Mouse (Mus musculus): ENCODE data around the gene Rnf220. TPM values are rescaled to one million over a fixed set of nuclear protein-coding genes. Genes with fewer than 3 reads are reported as not detected.

Rnf220 gene
- total and polyA plus RNA-seq, 2 experiments from 2014 or later = 25.6 to 62.3 TPM

GRCm38 (mm10) chr4:117229590-117229989 lies 267.3 kb downstream of the Rnf220 start:
- no peak overlapping the region for H3K4me2 ChIP-seq (ENCODE audit: low read depth, low read length)
- no peak for TF ChIP-seq CTCF (IDR thresholded peaks at IDR 0.05; ENCODE audit: low read depth)
- TF ChIP-seq EP300 (IDR thresholded peaks at IDR 0.05; ENCODE audit: low read depth) = no peak
- no peaks in the 10 kb centered on the region for H3K4me1 ChIP-seq (ENCODE audit: control insufficient read depth, insufficient read depth)
- ATAC-seq (ENCODE audit: insufficient read depth, low read depth) (no peak), DNase-seq (ENCODE audit: low spot score) (no peak)
- H3K4me3 ChIP-seq (ENCODE audit: low read depth, low read length) = no peak overlapping the region
- no peaks in the 10 kb centered on the region for H3K27me3 ChIP-seq (ENCODE audit: control insufficient read depth, insufficient read depth, low read length)
- H3K27ac ChIP-seq (ENCODE audit: low read depth) = no peak overlapping the region
- 0 out of 2 replicates have a peak, but pooled peaks cover 3% of the 10 kb centered on the region for H3K9me3 ChIP-seq (replicated peaks; ENCODE audit: control insufficient read depth, low read length)
- 57% methylated on average over 15 of the region's 15 CpGs for WGBS
- H3K9ac ChIP-seq (replicated peaks; ENCODE audit: low read depth, low read length) = no peak overlapping the region
- H3K36me3 ChIP-seq (replicated peaks; ENCODE audit: control insufficient read depth, insufficient read depth, low read length) = no peaks in the 10 kb centered on the region

- TF ChIP-seq CTCF (IDR thresholded peaks at IDR 0.05; ENCODE audit: low read depth) (no peak), EP300 (IDR thresholded peaks at IDR 0.05; ENCODE audit: low read depth) (no peak)
- Histone ChIP-seq H3K27ac (ENCODE audit: low read depth) (no peak overlapping the region), H3K4me3 (ENCODE audit: low read depth, low read length) (no peak overlapping the region), H3K27me3 (ENCODE audit: control insufficient read depth, insufficient read depth, low read length) (no peaks in the 10 kb centered on the region), H3K4me1 (ENCODE audit: control insufficient read depth, insufficient read depth) (no peaks in the 10 kb centered on the region), H3K36me3 (replicated peaks; ENCODE audit: control insufficient read depth, insufficient read depth, low read length) (no peaks in the 10 kb centered on the region), H3K9ac (replicated peaks; ENCODE audit: low read depth, low read length) (no peak overlapping the region), H3K9me3 (replicated peaks; ENCODE audit: control insufficient read depth, low read length) (0 out of 2 replicates have a peak, but pooled peaks cover under 1% of the 10 kb centered on the region), H3K4me2 (ENCODE audit: low read depth, low read length) (no peak overlapping the region)
- ATAC-seq (ENCODE audit: insufficient read depth, low read depth) (no peak), DNase-seq (ENCODE audit: low spot score) (no peak)
Observed at GRCm38 (mm10) chr4:117225250-117225649, 271.6 kb downstream of the Rnf220 start.

GRCm38 (mm10) chr4:117224122-117224521 lies 272.7 kb downstream of the Rnf220 start:
- no peak overlapping the region for H3K9ac ChIP-seq (replicated peaks; ENCODE audit: low read depth, low read length)
- TF ChIP-seq CTCF (IDR thresholded peaks at IDR 0.05; ENCODE audit: low read depth) (no peak), EP300 (IDR thresholded peaks at IDR 0.05; ENCODE audit: low read depth) (no peak)
- no peak for ATAC-seq (ENCODE audit: insufficient read depth, low read depth)

GRCm38 (mm10) chr4:117223001-117223400 lies 273.9 kb downstream of the Rnf220 start:
- no peak for ATAC-seq (ENCODE audit: insufficient read depth, low read depth)
- Histone ChIP-seq H3K36me3 (replicated peaks; ENCODE audit: control insufficient read depth, insufficient read depth, low read length) (no peaks in the 10 kb centered on the region), H3K4me3 (ENCODE audit: low read depth, low read length) (no peak overlapping the region), H3K27me3 (ENCODE audit: control insufficient read depth, insufficient read depth, low read length) (no peaks in the 10 kb centered on the region), H3K4me2 (ENCODE audit: low read depth, low read length) (no peak overlapping the region), H3K4me1 (ENCODE audit: control insufficient read depth, insufficient read depth) (no peaks in the 10 kb centered on the region), H3K9ac (replicated peaks; ENCODE audit: low read depth, low read length) (no peak overlapping the region), H3K27ac (ENCODE audit: low read depth) (no peak overlapping the region), H3K9me3 (replicated peaks; ENCODE audit: control insufficient read depth, low read length) (no peaks in the 10 kb centered on the region)
- DNase-seq (ENCODE audit: low spot score) = no peak
- no peak for TF ChIP-seq EP300 (IDR thresholded peaks at IDR 0.05; ENCODE audit: low read depth)
- TF ChIP-seq CTCF (IDR thresholded peaks at IDR 0.05; ENCODE audit: low read depth) = no peak
- WGBS = 68% methylated on average over 5 of the region's 5 CpGs

More at GRCm38 (mm10) chr4:117224122-117224521, 272.7 kb downstream of the Rnf220 start:
- Histone ChIP-seq H3K27ac (ENCODE audit: low read depth) (no peak overlapping the region), H3K27me3 (ENCODE audit: control insufficient read depth, insufficient read depth, low read length) (no peaks in the 10 kb centered on the region), H3K4me3 (ENCODE audit: low read depth, low read length) (no peak overlapping the region), H3K9me3 (replicated peaks; ENCODE audit: control insufficient read depth, low read length) (no peaks in the 10 kb centered on the region), H3K4me1 (ENCODE audit: control insufficient read depth, insufficient read depth) (no peaks in the 10 kb centered on the region), H3K36me3 (replicated peaks; ENCODE audit: control insufficient read depth, insufficient read depth, low read length) (no peaks in the 10 kb centered on the region), H3K4me2 (ENCODE audit: low read depth, low read length) (no peak overlapping the region)
- WGBS = 57% methylated on average over 8 of the region's 8 CpGs
- DNase-seq (ENCODE audit: low spot score) = no peak

GRCm38 (mm10) chr4:117221836-117222235 lies 275.0 kb downstream of the Rnf220 start:
- no peaks in the 10 kb centered on the region for H3K36me3 ChIP-seq (replicated peaks; ENCODE audit: control insufficient read depth, insufficient read depth, low read length)
- ATAC-seq (ENCODE audit: insufficient read depth, low read depth) (no peak), DNase-seq (ENCODE audit: low spot score) (no peak)
- H3K4me2 ChIP-seq (ENCODE audit: low read depth, low read length) = no peak overlapping the region
- H3K4me3 ChIP-seq (ENCODE audit: low read depth, low read length) = no peak overlapping the region
- H3K9ac ChIP-seq (replicated peaks; ENCODE audit: low read depth, low read length) = no peak overlapping the region
- no peaks in the 10 kb centered on the region for H3K27me3 ChIP-seq (ENCODE audit: control insufficient read depth, insufficient read depth, low read length)
- TF ChIP-seq EP300 (IDR thresholded peaks at IDR 0.05; ENCODE audit: low read depth) = no peak
- no peak for TF ChIP-seq CTCF (IDR thresholded peaks at IDR 0.05; ENCODE audit: low read depth)
- 79% methylated on average over 9 of the region's 9 CpGs for WGBS
- H3K9me3 ChIP-seq (replicated peaks; ENCODE audit: control insufficient read depth, low read length) = no peaks in the 10 kb centered on the region
- H3K27ac ChIP-seq (ENCODE audit: low read depth) = no peak overlapping the region
- no peaks in the 10 kb centered on the region for H3K4me1 ChIP-seq (ENCODE audit: control insufficient read depth, insufficient read depth)

Other genes starting within 250 kb of the Rnf220 start
- gene Tmem53, start 245.1 kb downstream of the Rnf220 start, total RNA-seq (2014; rRNA removed; ENCODE audit: low replicate concordance) = 43.2 and 65.9 TPM in 2 replicates
- gene Tmem53, start 245.1 kb downstream of the Rnf220 start, polyA plus RNA-seq (2015; fragmentation: Nextera tagmentation; extraction: Ambion mirVana) = 59.2 and 63.5 TPM in 2 replicates
- gene Armh1, start 244.9 kb downstream of the Rnf220 start, total RNA-seq (2014; rRNA removed; ENCODE audit: low replicate concordance) = 0.27 and 1.4 TPM in 2 replicates
- gene Armh1, start 244.9 kb downstream of the Rnf220 start, polyA plus RNA-seq (2015; fragmentation: Nextera tagmentation; extraction: Ambion mirVana) = 0.18 and 0.25 TPM in 2 replicates
- gene Eri3, start 53.3 kb upstream of the Rnf220 start, total RNA-seq (2014; rRNA removed; ENCODE audit: low replicate concordance) = 63.0 and 119 TPM in 2 replicates
- 97.8 and 101 TPM in 2 replicates for gene Eri3, start 53.3 kb upstream of the Rnf220 start, polyA plus RNA-seq (2015; fragmentation: Nextera tagmentation; extraction: Ambion mirVana)
- 42.1 and 50.4 TPM in 2 replicates for gene Dmap1, start 185.2 kb upstream of the Rnf220 start, total RNA-seq (2014; rRNA removed; ENCODE audit: low replicate concordance)
- gene Dmap1, start 185.2 kb upstream of the Rnf220 start, polyA plus RNA-seq (2015; fragmentation: Nextera tagmentation; extraction: Ambion mirVana) = 32.1 and 32.6 TPM in 2 replicates
- not detected in 2 replicates for gene Gm12845, start 227.4 kb upstream of the Rnf220 start, total RNA-seq (2014; rRNA removed; ENCODE audit: low replicate concordance)
- not detected in 2 replicates for gene Gm12845, start 227.4 kb upstream of the Rnf220 start, polyA plus RNA-seq (2015; fragmentation: Nextera tagmentation; extraction: Ambion mirVana)